Mouse (Mus musculus): ENCODE data around the gene Nedd9.

DNA sequence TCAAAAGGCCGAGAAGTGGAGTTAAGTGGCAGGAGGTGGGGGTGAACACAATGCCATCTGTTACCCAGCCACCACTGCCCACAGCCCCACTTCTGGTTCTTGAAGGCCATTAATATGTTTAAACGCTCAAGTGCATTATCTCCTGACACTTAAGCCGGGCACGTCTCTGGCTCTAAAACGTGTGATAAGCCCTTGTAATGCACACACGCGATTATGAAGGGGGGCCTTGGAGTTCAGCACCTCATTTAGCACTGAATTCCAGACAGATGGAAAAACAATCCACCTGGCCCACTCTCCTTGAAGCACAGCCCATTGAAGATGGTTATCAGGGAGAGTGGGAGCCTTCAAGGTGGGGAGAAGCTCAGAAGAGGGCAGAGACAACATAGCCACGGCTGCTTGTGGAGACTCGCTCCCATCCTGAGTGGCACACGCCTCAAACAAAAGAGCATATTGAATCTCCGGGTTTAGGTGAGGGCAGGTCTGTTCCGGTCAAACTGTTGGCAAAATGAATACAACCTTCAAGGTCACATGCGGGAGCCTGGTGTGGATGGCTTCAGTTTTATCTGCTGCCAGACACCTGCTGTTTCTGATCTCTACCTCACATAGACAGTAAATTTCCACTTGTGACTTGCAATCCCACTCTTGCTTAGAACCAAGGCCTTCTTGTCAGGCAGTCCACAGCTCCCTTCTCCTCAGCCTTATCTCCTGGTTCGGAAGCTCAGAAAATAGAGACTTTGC, 30.7 kb downstream of the Nedd9 start:
- TF ChIP-seq GATA1 (IDR thresholded peaks at IDR 0.05; ENCODE audit: borderline replicate concordance, low read length), result no peak
- no peak for TF ChIP-seq CTCF (IDR thresholded peaks at IDR 0.05; ENCODE audit: low read depth, low read length)
- no peak for TF ChIP-seq GATA2 (IDR thresholded peaks at IDR 0.05; ENCODE audit: borderline replicate concordance, low read depth, low read length)
- TF ChIP-seq TAL1 (conservative IDR thresholded peaks at IDR 0.05; ENCODE audit: low read depth, low read length), result no peak
